Mouse (Mus musculus): ENCODE results near the gene Vgll4. TPM values are rescaled to one million over a fixed set of nuclear protein-coding genes. Genes with fewer than 3 reads are reported as not detected.

The Vgll4 gene
- total and polyA plus RNA-seq, 3 experiments = 34.6 to 73.7 (median 37.3) TPM

GRCm38 (mm10) chr6:114899652-114900051 lies 70.1 kb downstream of the Vgll4 start:
- no peak overlapping the region for H3K27ac ChIP-seq (ENCODE audit: insufficient read depth, low read depth)
- TF ChIP-seq SIN3A (IDR thresholded peaks at IDR 0.05; ENCODE audit: low read length) = no peak
- TF ChIP-seq TCF12 (IDR thresholded peaks at IDR 0.05; ENCODE audit: low read depth, low read length) = no peak
- TF ChIP-seq NELFE (IDR thresholded peaks at IDR 0.05; ENCODE audit: low read depth, low read length) = no peak
- TF ChIP-seq MAX (IDR thresholded peaks at IDR 0.05; ENCODE audit: low read length) = no peak
- no peak for TF ChIP-seq ZMIZ1 (IDR thresholded peaks at IDR 0.05; ENCODE audit: low read depth, low read length)
- no peak for TF ChIP-seq ZC3H11A (IDR thresholded peaks at IDR 0.05; ENCODE audit: low read depth, low read length)
- no peak for TF ChIP-seq JUND (conservative IDR thresholded peaks at IDR 0.05; ENCODE audit: low read depth, low read length)
- TF ChIP-seq ETS1 (conservative IDR thresholded peaks at IDR 0.05; ENCODE audit: low read depth, low read length) = no peak
- no peak for TF ChIP-seq ZNF384 (IDR thresholded peaks at IDR 0.05; ENCODE audit: low read depth, low read length)
- no peak for TF ChIP-seq NRF1 (IDR thresholded peaks at IDR 0.05; ENCODE audit: low read depth, low read length)
- no peak for TF ChIP-seq PAX5 (IDR thresholded peaks at IDR 0.05; ENCODE audit: low read length)
- no peak for TF ChIP-seq RCOR1 (conservative IDR thresholded peaks at IDR 0.05; ENCODE audit: low read depth, low read length)
- peaks cover 9% of the 10 kb centered on the region for H3K9me3 ChIP-seq (replicated peaks; ENCODE audit: low read length)
- no peak overlapping the region for H3K9ac ChIP-seq (ENCODE audit: insufficient read depth, low read depth)
- peaks cover 9 to 85% of the 10 kb centered on the region in 2 experiments for H3K36me3 ChIP-seq (replicated peaks in 1 of 2; ENCODE audit: control insufficient read depth in 1 of 2, insufficient read depth in 1 of 2, low read length in 1 of 2)
- dilution Hi-C loops (cut with MboI; ENCODE audit: extremely low pct_ligation_motif_present, extremely low pct_unique_long_range_greater_than_20kb, low sequenced_read_pairs) (no loop called here), in situ Hi-C loops (cut with MboI; ENCODE audit: low pct_ligation_motif_present, low pct_unique_long_range_greater_than_20kb, low sequenced_read_pairs) (no loop called here)
- peaks cover 90% of the 10 kb centered on the region for H3K79me2 ChIP-seq (replicated peaks; ENCODE audit: control insufficient read depth, extremely low read depth, insufficient read depth, poor library complexity, severe bottlenecking)
- DNase-seq (ENCODE audit: extremely low read depth) = no peak
- no peak overlapping the region for H3K4me2 ChIP-seq (ENCODE audit: insufficient read depth, low read depth, poor library complexity, severe bottlenecking)
- peaks cover 4 to 61% of the 10 kb centered on the region in 2 experiments for H3K4me1 ChIP-seq (ENCODE audit: control insufficient read depth in 1 of 2, insufficient read depth in 2 of 2)
- no peak overlapping the region for H3K4me3 ChIP-seq (replicated peaks in 1 of 3; ENCODE audit: low read depth in 2 of 3, low read length in 2 of 3, poor library complexity in 1 of 3)
- no peaks in the 10 kb centered on the region for H3K27me3 ChIP-seq (replicated peaks)

- H3K36me3 ChIP-seq (replicated peaks in 1 of 2; ENCODE audit: control insufficient read depth in 1 of 2, insufficient read depth in 1 of 2, low read length in 1 of 2) = peaks cover 7 to 78% of the 10 kb centered on the region in 2 experiments
- no peak overlapping the region for H3K9ac ChIP-seq (ENCODE audit: insufficient read depth, low read depth)
- H3K4me1 ChIP-seq (ENCODE audit: control insufficient read depth in 1 of 2, insufficient read depth in 2 of 2) = peaks cover 10 to 61% of the 10 kb centered on the region in 2 experiments
- no peak overlapping the region for H3K27ac ChIP-seq (ENCODE audit: insufficient read depth, low read depth)
- dilution Hi-C loops (cut with MboI; ENCODE audit: extremely low pct_ligation_motif_present, extremely low pct_unique_long_range_greater_than_20kb, low sequenced_read_pairs) (no loop called here), in situ Hi-C loops (cut with MboI; ENCODE audit: low pct_ligation_motif_present, low pct_unique_long_range_greater_than_20kb, low sequenced_read_pairs) (no loop called here)
- H3K4me3 ChIP-seq (replicated peaks in 1 of 3; ENCODE audit: low read depth in 2 of 3, low read length in 2 of 3, poor library complexity in 1 of 3) = no peak overlapping the region
- no peak overlapping the region for H3K4me2 ChIP-seq (ENCODE audit: insufficient read depth, low read depth, poor library complexity, severe bottlenecking)
- DNase-seq (ENCODE audit: extremely low read depth) = no peak
- no peak for TF ChIP-seq CHD1 (IDR thresholded peaks at IDR 0.05; ENCODE audit: low read depth, low read length)
- no peak for TF ChIP-seq POLR2A (IDR thresholded peaks at IDR 0.05; ENCODE audit: low read depth, low read length)
- TF ChIP-seq JUN (IDR thresholded peaks at IDR 0.05; ENCODE audit: insufficient read depth, low read depth, low read length) = no peak
- no peak for TF ChIP-seq NRF1 (IDR thresholded peaks at IDR 0.05; ENCODE audit: low read depth, low read length)
- TF ChIP-seq RCOR1 (conservative IDR thresholded peaks at IDR 0.05; ENCODE audit: low read depth, low read length) = no peak
- no peak for TF ChIP-seq GABPA (IDR thresholded peaks at IDR 0.05; ENCODE audit: insufficient replicate concordance, low read depth, low read length)
- no peak for TF ChIP-seq CTCF (conservative IDR thresholded peaks at IDR 0.05 in 1 of 2, IDR thresholded peaks at IDR 0.05 in 1 of 2; ENCODE audit: low read depth in 2 of 2, low read length in 2 of 2)
- TF ChIP-seq MYC (IDR thresholded peaks at IDR 0.05; ENCODE audit: low read depth, low read length) = no peak
- no peak for TF ChIP-seq SMC3 (IDR thresholded peaks at IDR 0.05; ENCODE audit: low read depth, low read length)
- TF ChIP-seq E2F4 (IDR thresholded peaks at IDR 0.05; ENCODE audit: insufficient replicate concordance, low read depth, low read length) = no peak
- TF ChIP-seq USF1 (IDR thresholded peaks at IDR 0.05; ENCODE audit: low read depth, low read length) = no peak
- no peak for TF ChIP-seq MEF2A (IDR thresholded peaks at IDR 0.05; ENCODE audit: borderline replicate concordance, low read depth, low read length)
- TF ChIP-seq MAZ (IDR thresholded peaks at IDR 0.05; ENCODE audit: low read depth, low read length) = no peak
- no peak for TF ChIP-seq EP300 (IDR thresholded peaks at IDR 0.05; ENCODE audit: low read length)
- TF ChIP-seq NELFE (IDR thresholded peaks at IDR 0.05; ENCODE audit: low read depth, low read length) = no peak
- no peak for TF ChIP-seq BHLHE40 (IDR thresholded peaks at IDR 0.05; ENCODE audit: low read depth, low read length)
- no peak for TF ChIP-seq KAT2A (IDR thresholded peaks at IDR 0.05; ENCODE audit: insufficient replicate concordance, low read length)
- TF ChIP-seq RAD21 (IDR thresholded peaks at IDR 0.05; ENCODE audit: low read depth, low read length) = no peak
- no peak for TF ChIP-seq UBTF (IDR thresholded peaks at IDR 0.05; ENCODE audit: low read depth, low read length)
- H3K9me3 ChIP-seq (replicated peaks; ENCODE audit: low read length) = peaks cover 9% of the 10 kb centered on the region
- no peaks in the 10 kb centered on the region for H3K27me3 ChIP-seq (replicated peaks)
- H3K79me2 ChIP-seq (replicated peaks; ENCODE audit: control insufficient read depth, extremely low read depth, insufficient read depth, poor library complexity, severe bottlenecking) = peaks cover 83% of the 10 kb centered on the region
Observed at GRCm38 (mm10) chr6:114898949-114899348, 70.8 kb downstream of the Vgll4 start.

Data from CH12.LX (cell line).